8 mouse cellular contexts compared by ENCODE assay signal in the genomic region with DNA sequence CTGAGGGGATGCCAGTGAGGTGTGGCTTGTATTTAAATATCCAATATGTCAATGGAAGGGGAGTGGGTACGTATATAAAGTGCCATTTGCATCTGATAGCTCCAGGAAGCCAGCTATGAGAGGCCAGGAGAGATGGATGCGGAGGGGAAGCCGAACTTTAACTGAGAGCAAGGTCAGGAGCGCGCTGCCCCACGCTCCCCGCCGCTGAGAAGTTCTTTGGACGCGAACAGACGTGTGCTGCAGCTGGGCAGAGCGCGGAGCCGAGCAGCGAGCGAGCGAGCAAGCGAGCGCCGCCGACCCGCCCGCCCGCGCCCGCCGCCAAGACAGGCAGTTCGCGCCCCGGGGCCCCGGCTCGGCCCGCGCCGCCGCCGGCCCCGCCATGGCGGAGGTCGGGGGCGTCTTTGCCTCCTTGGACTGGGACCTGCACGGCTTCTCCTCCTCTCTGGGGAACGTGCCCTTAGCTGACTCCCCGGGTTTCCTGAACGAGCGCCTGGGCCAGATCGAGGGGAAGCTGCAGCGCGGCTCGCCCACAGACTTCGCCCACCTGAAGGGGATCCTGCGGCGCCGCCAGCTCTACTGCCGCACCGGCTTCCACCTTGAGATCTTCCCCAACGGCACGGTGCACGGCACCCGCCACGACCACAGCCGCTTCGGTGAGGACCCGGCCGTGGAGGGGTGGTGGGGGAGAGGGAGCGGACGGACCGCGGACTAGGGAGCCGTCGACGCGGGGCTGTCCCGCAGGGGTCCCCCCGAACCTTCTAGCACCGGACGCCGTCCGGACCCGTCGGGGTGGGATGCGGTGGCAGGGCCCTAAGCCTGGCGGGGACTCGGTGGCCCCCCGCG. TPM values are rescaled to one million over a fixed set of nuclear protein-coding genes. Genes with fewer than 3 reads are reported as not detected.
A peak's percentile ranks its signal among the peaks of the same experiment; 100 is the strongest.
DNase-seq lines count a peak whose midpoint lies in the region; ATAC-seq lines count a peak whose summit lies in the region.

A gene (plus strand): TSS at position 118 of the 843 bp plus-strand sequence.

- 10% methylated on average over 42 of the region's 86 CpGs for WGBS in neural tube, embryonic 12.5 days

- H3K9me3 ChIP-seq in neural tube, embryonic 12.5 days: no peaks in the 10 kb centered on the region

- ATAC-seq in neural tube, embryonic 12.5 days (ENCODE audit: low FRiP score, low read depth): peak; percentile 48
- no peak for ATAC-seq in erythroblast, adult 5-6 weeks (replicated peaks; ENCODE audit: low FRiP score, poor library complexity, severe bottlenecking)

- peak within 1 kb of the TSS; percentile 59 for H3K4me2 ChIP-seq in neural tube, embryonic 12.5 days (replicated peaks)

- peaks cover 52% of the 10 kb centered on the region for H3K27me3 ChIP-seq in neural tube, embryonic 12.5 days (replicated peaks)

- H3K27ac ChIP-seq in neural tube, embryonic 12.5 days: no peak within 1 kb of the TSS

- DNase-seq in retina, postnatal 1 day: peak; percentile 18
- no peak for DNase-seq in retina, embryonic 14.5 days (ENCODE audit: low spot score)
- peak; percentile 17 for DNase-seq in embryo, embryonic 11 days
- DNase-seq in heart, adult 8-10 months (ENCODE audit: low spot score): no peak
- peak; percentile 4 to 24 for DNase-seq in kidney, postnatal 4 days
- DNase-seq in left cerebral cortex, adult 11 months (ENCODE audit: low spot score): no peak

- 0 out of 2 replicates have a peak within 1 kb of the TSS, but pooled peaks have one; percentile 8 for H3K9ac ChIP-seq in neural tube, embryonic 12.5 days

- peak within 1 kb of the TSS; percentile 29 for H3K4me3 ChIP-seq in neural tube, embryonic 12.5 days

- no peaks in the 10 kb centered on the region for H3K36me3 ChIP-seq in neural tube, embryonic 12.5 days

- no peaks in the 10 kb centered on the region for H3K4me1 ChIP-seq in neural tube, embryonic 12.5 days

RNA-seq across cellular contexts. Expression of the gene that starts here (rescaled TPM):
- total RNA-seq in heart, adult 8-10 months (2022): 10 to 100 TPM; 19.5 to 35.7 (median 26.7) TPM
- not detected in 2 replicates for polyA plus RNA-seq in neural tube, embryonic 12.5 days (2016; fragmentation: Nextera tagmentation; extraction: Ambion mirVana)
- not detected in 2 replicates for total RNA-seq in erythroblast, adult 5-6 weeks (2015; ENCODE audit: low replicate concordance)
- not detected in 2 replicates for total RNA-seq in erythroblast, adult 5-6 weeks (2017; ENCODE audit: low replicate concordance)

Comparison
In these comparisons a context has a peak if more than half of its experiments do, and no peak if none do; other contexts are left out.
1. RNA of the gene that starts here (total RNA-seq): 19.5 to 35.7 TPM in heart, adult 8-10 months; not detected in erythroblast, adult 5-6 weeks; every median in the first group is over 10 times any median in the second.
2. DNase-seq: peak in retina, postnatal 1 day (single experiment), embryo, embryonic 11 days (single experiment) and kidney, postnatal 4 days (2 of 2); none in retina, embryonic 14.5 days (single experiment), heart, adult 8-10 months (single experiment) and left cerebral cortex, adult 11 months (single experiment).
3. Peak in ATAC-seq, H3K4me3 ChIP-seq, H3K9ac ChIP-seq and H3K4me2 ChIP-seq in neural tube, embryonic 12.5 days; RNA of the gene not detected or under 1 TPM.